Mouse (Mus musculus): Measurements from ENCODE around the gene March2.
"Not testable (repeated sequence)": the region's sequence is repeated elsewhere in the genome, so short reads cannot be mapped to it uniquely, and the experiment has no call there.

March2 gene
- long read RNA-seq, experiment 1, transcript March2-206 (4 exons, 2,566 nt) = minor isoform, 7 of 186 reads
- long read RNA-seq, experiment 1, transcript March2-203 (5 exons, 1,398 nt) = major isoform, 132 of 186 reads
- long read RNA-seq, experiment 1, transcript March2-205 (5 exons, 1,418 nt) = minor isoform, 5 of 186 reads
- long read RNA-seq, experiment 1, partial matches to known transcripts = 4 of 186 reads
- long read RNA-seq, experiment 1, other reads (novel, unspliced or antisense) = 38 of 186 reads
- long read RNA-seq, experiment 2, transcript March2-206 (4 exons, 2,566 nt) = minor isoform, 7 of 210 reads
- long read RNA-seq, experiment 2, transcript March2-203 (5 exons, 1,398 nt) = major isoform, 148 of 210 reads
- long read RNA-seq, experiment 2, partial matches to known transcripts = 9 of 210 reads
- long read RNA-seq, experiment 2, other reads (novel, unspliced or antisense) = 39 of 210 reads

DNA sequence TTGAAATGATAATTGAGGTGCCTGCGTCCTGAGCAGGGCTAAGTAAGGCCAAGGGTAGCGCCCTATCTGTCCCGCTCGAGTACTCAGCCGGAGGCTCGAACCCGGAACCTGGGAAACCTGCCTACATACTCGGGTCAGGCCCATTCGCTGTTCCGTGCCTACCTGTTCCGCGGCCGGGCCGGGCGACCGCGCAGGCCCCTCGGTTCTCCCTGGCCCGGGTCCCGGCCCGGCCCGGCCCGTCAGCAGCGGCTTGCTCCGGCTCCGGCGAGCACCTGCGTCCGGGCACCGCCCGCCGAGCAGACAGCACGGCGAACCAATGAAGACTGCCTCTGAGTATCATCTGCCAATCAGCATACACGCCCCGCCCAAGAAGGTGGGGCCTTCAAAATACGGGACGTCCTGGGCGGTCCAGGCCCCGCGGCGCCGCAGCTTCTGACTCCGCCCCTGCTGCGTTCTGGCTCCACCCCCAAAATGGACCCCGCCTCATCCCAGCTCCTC is at the start of gene March2:
TSS of gene March2 (minus strand) at position 287 of the 498 bp plus-strand sequence.
- intact Hi-C loops (cut with DNase I) = no loop called here

GRCm38 (mm10) chr17:33766389-33766788 is 47.9 kb upstream of the March2 start:
- intact Hi-C loops (cut with DNase I) = no loop called here

GRCm38 (mm10) chr17:33760255-33761165 is 42.0 kb upstream of the March2 start, which contains the start of gene Rab11b:
Gene Rab11b, minus strand, starts transcription at chr17:33760530.
- intact Hi-C loops (cut with DNase I) = no loop called here

- intact Hi-C loops (cut with DNase I) = no loop called here
Observed at GRCm38 (mm10) chr17:33759767-33760254, 41.3 kb upstream of the March2 start.

- intact Hi-C loops (cut with DNase I) = no loop called here
Observed at GRCm38 (mm10) chr17:33757231-33757630, 38.8 kb upstream of the March2 start.

DNA sequence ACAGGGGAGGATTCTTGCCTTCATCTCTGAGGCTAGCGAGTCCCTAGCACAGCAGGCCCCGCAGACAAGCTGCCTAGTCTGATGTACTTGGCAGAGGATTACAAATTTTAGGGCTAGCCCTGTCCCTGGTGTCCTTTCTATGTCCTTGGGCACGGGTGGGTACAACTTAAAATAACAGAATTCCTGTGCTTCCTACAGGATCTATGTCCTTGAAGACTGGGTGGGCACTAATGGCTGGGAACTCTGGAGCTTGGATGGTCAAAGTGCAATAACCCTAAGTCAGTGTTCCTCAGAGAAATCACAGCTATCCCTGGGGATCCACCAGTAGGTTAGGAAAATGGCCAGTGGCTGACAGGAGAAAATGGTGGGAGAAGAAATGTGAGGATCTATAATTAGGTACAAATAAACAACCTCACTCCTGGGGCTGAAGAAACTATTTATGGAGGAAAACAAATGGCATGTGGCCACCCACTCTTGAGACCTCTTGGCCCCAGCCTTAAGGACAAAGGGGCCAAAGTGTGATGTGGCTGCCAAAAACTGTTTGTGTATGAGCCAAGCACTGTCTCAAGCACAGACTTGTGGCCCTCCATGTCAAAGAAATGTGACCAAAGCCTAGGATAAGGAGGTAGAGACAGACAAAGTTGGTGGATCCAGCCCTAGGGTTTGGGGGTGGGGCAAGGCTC is 37.8 kb upstream of the March2 start:
- intact Hi-C loops (cut with DNase I) = no loop called here

DNA sequence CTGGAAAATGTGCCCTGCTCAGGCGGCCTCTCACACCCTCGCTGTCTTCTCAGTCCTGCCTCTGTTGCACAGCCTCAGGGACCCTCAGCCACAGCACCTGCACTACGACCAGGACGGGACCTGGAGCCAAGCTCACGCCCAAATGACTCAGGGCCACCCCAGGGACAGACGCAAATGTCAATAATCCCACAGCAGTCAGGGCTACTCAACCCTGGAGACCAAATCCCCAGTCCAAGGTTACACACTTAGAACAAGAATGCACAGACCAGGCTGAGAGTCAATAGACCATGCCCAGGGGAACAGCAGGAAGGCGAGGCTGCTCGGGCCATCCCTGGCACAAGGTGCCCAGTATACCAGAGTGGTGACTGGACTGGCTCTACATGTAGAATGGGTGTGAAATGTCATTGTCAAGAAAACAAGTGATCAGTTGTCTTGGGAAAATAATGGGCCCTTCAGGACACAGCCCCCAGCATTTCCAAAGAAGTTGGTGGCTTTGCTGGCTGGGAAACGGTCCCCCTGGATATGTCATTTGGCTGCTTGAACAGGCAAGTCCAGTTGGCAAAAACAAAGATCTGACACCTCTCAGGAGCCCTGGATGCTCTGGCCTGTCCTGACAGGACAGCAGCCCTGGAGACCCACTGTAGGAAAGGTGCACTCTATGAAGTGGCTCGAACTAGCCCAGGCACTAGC is 37.1 kb upstream of the March2 start:
- intact Hi-C loops (cut with DNase I) = no loop called here

GRCm38 (mm10) chr17:33754656-33755055 is 36.2 kb upstream of the March2 start:
- intact Hi-C loops (cut with DNase I) = no loop called here

GRCm38 (mm10) chr17:33752297-33752696 is 33.8 kb upstream of the March2 start:
- intact Hi-C loops (cut with DNase I) = no loop called here

DNA sequence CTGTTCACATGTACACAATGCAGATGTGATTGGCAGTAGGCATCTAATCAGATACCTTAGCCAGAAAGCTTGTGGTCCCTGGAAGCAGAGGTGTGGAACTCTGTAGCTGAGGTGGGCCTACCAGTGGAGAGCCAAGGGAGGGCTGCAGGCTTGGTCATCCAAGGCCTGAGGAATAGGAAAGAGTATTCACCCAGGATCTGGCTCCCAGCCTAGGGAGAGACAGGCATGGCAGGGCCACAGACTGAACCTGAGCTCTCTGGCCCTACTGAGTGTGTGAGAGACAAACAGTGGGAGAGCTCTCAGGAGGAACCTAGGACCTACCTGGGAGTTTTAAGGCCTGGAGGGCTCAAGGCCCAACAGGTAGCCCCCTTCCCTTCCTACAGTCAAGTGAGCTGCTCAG is 32.7 kb upstream of the March2 start:
- intact Hi-C loops (cut with DNase I) = no loop called here

- intact Hi-C loops (cut with DNase I) = loop anchor here (5.0 kb wide), 1 partner anchor 48 kb away; no protein-coding TSS in a partner anchor
Observed at GRCm38 (mm10) chr17:33749451-33749850, 31.0 kb upstream of the March2 start.

DNA sequence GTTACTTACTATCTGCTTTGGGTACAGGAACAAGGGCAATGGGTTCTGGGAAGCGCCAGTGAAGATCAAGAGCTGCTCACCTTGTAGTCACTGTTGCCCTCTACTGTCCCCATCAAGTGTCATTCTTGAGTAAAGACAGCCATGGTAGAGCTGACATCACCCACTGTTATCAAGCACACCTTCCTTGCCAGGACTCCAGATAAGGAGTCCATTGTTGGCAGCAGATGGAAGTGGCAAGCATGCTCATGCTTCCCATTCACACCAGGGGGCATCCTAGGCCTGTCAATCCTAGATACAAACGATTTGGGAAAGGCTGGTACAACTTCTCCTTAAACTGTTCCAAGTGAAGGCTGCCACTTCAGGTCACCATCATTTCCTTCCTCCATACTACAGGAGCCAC is 27.5 kb upstream of the March2 start:
- intact Hi-C loops (cut with DNase I) = loop anchor here (5.0 kb wide), 1 partner anchor 51 kb away; no protein-coding TSS in a partner anchor

GRCm38 (mm10) chr17:33744686-33745384 is 26.4 kb upstream of the March2 start:
- intact Hi-C loops (cut with DNase I) = loop anchor here (5.0 kb wide), 1 partner anchor 52 kb away; no protein-coding TSS in a partner anchor

DNA sequence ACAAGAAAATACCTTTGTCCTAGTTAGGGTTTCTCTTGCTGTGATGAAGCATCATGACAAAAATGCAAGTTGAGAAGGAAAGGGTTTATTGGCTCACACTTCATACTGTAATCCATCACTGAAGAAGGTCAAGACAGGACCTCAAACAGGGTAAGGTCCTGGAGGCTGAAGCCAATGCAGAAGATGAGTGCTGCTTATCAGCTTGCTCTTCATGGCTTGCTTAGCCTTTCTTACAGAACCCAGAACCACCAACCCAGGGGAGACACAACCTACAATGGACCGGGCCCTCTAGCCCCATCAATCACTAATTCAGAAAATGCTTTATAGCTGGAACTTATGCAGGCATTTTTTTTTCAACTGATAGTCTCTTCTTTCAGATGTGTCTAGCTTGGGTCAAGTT is 23.9 kb upstream of the March2 start:
- intact Hi-C loops (cut with DNase I) = no loop called here

DNA sequence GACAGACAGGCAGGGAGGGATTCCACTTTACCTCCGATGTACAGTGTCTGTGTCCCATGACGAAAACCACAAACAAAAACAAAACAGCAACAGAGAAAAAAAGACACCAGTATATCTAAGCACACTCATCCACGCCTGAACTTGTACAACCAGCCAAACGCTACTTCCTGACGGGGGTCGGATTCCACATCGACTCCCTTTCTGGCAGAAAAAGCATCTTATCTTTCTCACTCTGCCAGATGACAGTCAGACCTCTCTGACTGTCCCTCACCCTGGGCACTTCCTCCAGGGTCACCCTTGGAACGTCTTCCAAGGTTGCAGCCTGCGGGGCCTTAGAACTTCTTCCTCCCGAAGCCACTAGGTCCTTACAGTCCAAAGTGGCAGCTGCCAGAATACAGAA is 15.1 kb upstream of the March2 start:
- intact Hi-C loops (cut with DNase I) = not testable (repeated sequence)

DNA sequence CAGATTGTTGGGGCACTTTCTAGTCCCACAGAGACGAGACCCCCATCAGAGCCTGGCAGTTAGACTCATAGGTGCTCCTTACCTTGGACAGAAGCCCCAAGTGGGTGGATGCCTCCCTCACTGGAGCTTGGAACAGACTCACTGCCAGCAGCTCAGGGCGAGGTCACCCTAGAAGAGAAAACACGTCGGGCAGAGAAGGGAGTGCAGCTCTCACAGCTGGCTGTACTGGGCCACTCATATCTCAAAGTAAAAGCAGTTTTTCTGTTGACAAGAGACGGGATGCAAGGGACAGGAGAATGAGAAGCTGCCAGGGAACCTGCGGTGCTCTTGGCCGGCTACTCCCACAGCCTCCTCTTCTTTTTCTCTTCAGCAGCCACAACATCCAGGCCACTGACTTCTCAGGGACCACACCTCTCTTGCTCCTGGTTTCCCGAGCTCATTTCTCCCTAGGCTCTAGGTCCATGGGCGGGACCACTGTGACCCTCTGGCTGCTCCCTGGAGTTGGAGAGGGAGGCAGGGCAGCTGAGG is 14.2 kb upstream of the March2 start:
- intact Hi-C loops (cut with DNase I) = not testable (repeated sequence)

DNA sequence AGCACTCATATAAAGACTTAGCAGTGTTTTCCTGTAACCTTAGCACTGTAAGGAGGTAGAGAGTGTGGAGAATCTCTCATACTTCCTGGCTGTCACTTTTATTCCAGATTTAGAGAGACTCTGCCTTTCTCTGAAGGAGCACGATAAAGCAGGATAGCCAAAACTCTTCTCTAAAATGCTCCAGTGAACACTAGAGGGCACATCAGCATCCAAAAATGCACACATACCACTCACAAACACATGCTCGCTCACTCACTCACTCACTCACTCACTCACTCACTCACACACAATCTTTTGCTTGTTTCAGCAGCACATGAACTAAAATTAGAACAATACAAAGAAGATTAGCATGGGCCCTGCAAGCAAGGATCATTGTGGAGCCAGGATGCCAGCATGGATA is 10.7 kb upstream of the March2 start:
- intact Hi-C loops (cut with DNase I) = loop anchor here (5.0 kb wide), 1 partner anchor 73 kb away; no protein-coding TSS in a partner anchor

DNA sequence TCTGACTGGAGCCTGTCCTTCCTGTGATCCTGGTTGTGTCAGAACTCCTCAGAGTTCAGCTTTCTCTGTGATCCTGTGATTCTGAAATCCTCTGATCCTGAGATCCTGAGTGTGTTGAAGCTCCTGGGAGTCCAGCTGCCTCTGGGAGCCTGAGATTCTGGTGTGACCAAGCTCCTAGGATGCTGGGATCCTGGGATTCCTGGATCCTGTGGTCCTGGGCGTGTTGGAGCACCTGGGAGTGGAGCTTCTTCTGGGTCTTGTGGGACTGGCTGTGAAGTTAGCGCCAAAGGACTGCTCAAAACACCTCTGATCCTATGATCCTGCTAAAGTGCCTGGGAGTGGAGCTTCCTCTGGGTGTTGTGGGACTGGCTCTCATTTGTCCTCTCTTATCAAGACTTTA is 9.9 kb upstream of the March2 start:
- intact Hi-C loops (cut with DNase I) = loop anchor here (5.0 kb wide), 1 partner anchor 74 kb away; no protein-coding TSS in a partner anchor

DNA sequence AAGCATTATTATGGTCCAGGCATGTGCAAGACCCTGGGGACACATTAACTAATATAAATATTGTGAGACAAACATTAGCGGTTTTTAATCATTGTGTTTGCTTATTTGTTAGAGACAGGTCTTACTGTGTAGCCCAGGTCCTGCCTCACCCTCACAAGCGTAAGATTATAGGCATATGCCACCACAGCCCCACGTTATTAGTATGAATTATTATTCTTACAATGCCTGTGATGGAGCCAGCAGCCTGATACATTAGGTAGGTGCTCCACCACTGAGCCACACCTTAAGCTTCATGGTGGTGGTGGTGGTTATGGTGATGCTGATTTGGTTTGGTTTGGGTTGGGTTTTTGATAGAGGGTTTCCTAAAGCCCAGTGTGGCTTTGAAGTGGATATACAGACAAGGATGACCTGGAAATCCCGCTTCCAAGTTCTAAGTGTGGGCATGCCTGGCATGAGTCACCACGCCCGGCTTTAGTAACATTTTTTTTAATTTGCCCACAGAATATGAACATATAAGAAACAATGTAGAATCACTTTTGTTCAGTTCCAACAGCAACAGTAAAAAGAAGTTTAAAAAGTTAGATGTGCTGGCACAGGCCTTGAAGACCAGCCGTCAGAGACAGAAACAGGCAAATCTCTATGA is 1.4 kb upstream of the March2 start:
- intact Hi-C loops (cut with DNase I) = no loop called here
